Mouse (Mus musculus) forebrain, postnatal 0 days (tissue): Measurements from ENCODE around the gene Mgll. TPM values are rescaled to one million over a fixed set of nuclear protein-coding genes. Genes with fewer than 3 reads are reported as not detected.
A peak's percentile ranks its signal among the peaks of the same experiment; 100 is the strongest.

Source experiments
- ATAC-seq: fragments of 200-750 bp; cut with Nextera tagmentation; 2 replicates; pipeline ENCODE4 v1.8.0; 2017; ENCODE audit warnings: mild to moderate bottlenecking, moderate library complexity
- DNase-seq: peaks from one replicate; pipeline ENCODE4 v3.0.0-alpha.2; 2015
- H3K27ac ChIP-seq: fragments of 300-500 bp; sonication (generic); 2 replicates; pipeline ENCODE4 v1.5.1; 2014; ENCODE audit warnings: low read depth, mild to moderate bottlenecking, antibody characterized with exemption, low read length, moderate library complexity, mixed read lengths
- H3K27me3 ChIP-seq: fragments of 300-500 bp; sonication (generic); 2 replicates; pipeline ENCODE4 v1.6.1; 2014; ENCODE audit warnings: mild to moderate bottlenecking, low read length, mixed read lengths; ENCODE audit not compliant: insufficient read depth
- H3K36me3 ChIP-seq: fragments of 300-500 bp; sonication (generic); 2 replicates; pipeline ENCODE4 v1.6.1; 2014; ENCODE audit warnings: mild to moderate bottlenecking, moderate library complexity; ENCODE audit not compliant: insufficient read depth
- H3K4me1 ChIP-seq: fragments of 300-500 bp; sonication (generic); 2 replicates; pipeline ENCODE4 v1.6.1; 2014; ENCODE audit warnings: antibody characterized with exemption; ENCODE audit not compliant: insufficient read depth
- H3K4me2 ChIP-seq: fragments of 300-500 bp; sonication (generic); 2 replicates; pipeline ENCODE4 v1.6.1; 2014; ENCODE audit warnings: low read depth, mild to moderate bottlenecking, moderate library complexity
- H3K4me3 ChIP-seq: fragments of 300-500 bp; sonication (generic); 2 replicates; pipeline ENCODE4 v1.5.1; 2014; ENCODE audit warnings: low read depth, low read length, mixed read lengths
- H3K9ac ChIP-seq: fragments of 300-500 bp; sonication (generic); 2 replicates; pipeline ENCODE4 v1.6.1; 2014; ENCODE audit warnings: mild to moderate bottlenecking
- H3K9me3 ChIP-seq: fragments of 300-500 bp; sonication (generic); 2 replicates; pipeline ENCODE4 v1.6.1; 2016; ENCODE audit warnings: low read length
- CTCF ChIP-seq: sonication (generic); IDR thresholded peaks from 2 replicates; pipeline ENCODE4 v1.5.1; 2016; ENCODE audit warnings: antibody characterized with exemption, control low read depth, low read depth
- WGBS: fragments of 180-500 bp; shearing (Covaris S2); extraction: QIAGEN DNeasy Blood & Tissue Kit; methylation state at CpG from one replicate; pipeline ENCODE4 v1.1.7; 2014; 5-methylcytosine and 5-hydroxymethylcytosine counted together
- polyA plus RNA-seq: library from polyadenylated mRNA; unstranded; fragments of >200 nt; fragmentation: Nextera tagmentation; extraction: Ambion mirVana; gene quantifications from 2 replicates; pipeline ENCODE4 v1.2.1, GENCODE M21; 2015
- total RNA-seq: library from RNA; depleted of rRNA; stranded (reverse); fragments of >200 nt; gene quantifications from 2 replicates; pipeline ENCODE4 v1.2.3, GENCODE M21; 2014

The Mgll gene
- total and polyA plus RNA-seq, 2 experiments from 2014 or later, result 35.1 to 60.7 TPM

DNA sequence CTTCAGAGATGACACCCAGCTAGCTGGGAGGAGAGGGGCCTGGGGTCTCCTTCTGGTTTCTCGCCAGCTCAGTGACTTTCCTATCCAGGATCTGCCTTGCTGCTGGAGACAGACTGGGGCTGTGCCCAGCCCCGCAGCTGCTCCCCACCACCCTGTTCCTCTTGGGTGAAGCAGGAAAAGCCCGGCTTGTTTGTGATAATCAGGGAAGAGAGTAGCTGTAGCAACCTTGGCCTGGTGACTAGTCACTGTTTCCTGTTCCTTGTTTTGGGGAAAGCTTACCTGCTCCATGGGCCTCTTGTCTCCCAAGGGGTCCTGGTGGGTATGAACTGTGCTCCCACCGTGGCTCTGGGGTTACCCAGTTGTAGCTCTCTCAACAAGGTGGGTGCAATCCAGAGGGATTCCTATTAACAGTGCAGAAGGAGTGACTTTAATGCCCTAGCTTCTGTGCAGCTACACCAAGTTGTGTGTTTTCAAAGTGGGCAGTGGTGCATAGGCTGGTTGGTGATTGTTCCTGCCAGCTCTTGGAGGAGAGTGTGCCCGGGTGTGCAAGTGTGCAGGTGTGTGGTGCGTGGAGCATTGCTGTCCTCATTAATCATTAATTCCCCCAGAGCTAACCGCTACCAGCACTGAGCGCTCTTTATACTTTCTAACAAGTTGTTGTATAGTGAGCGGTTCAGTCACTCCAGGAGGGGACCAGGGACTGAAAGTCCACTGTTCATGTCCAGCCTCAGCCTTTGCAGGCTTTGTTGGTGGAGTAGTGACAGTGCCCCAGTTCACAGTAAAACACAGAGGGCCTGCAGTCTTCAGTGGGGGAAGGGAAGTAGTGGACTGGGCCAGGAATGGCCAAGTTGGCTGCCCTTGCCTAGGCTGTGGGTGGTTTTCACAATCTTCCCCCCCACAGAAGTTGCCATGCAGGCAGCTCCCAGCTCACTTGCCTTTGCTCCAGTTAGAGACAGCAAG, 2.3 kb downstream of the Mgll start:
- H3K4me2 ChIP-seq, result peak overlapping the region; percentile 32; the same call in 1 of the 2 replicates
- H3K36me3 ChIP-seq, result no peaks in the 10 kb centered on the region
- H3K4me3 ChIP-seq, result no peak overlapping the region
- no peaks in the 10 kb centered on the region; the same call in none of the 2 replicates for H3K27me3 ChIP-seq
- H3K9ac ChIP-seq, result no peak overlapping the region
- no peaks in the 10 kb centered on the region for H3K9me3 ChIP-seq
- ATAC-seq, result peak; percentile 51
- WGBS, result 54% methylated on average over 9 of the region's 9 CpGs
- peak overlapping the region; percentile 35; the same call in 1 of the 2 replicates for H3K27ac ChIP-seq
- DNase-seq, result no peak
- H3K4me1 ChIP-seq, result no peaks in the 10 kb centered on the region
- TF ChIP-seq CTCF, result no peak

DNA sequence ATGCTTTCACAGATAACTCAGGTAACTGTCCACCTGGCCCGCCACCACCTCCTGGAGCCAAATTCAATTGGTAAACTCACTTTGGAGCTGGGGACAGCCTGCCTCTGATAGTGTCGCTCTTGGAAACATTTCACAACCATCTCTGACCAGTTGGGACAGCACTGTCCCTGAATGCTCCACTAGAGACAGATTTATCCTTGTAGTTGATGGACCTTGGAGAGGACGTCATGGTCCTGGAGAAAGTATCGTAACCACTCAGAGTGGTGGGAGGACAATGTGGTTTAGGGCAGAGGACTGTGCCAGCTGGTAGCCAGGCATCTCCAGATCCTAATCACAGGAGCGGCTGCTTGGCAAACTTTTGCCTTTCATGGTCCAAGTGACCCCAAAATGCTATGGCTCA, 3.3 kb downstream of the Mgll start:
- H3K27me3 ChIP-seq, result no peaks in the 10 kb centered on the region; the same call in none of the 2 replicates
- H3K9me3 ChIP-seq, result no peaks in the 10 kb centered on the region
- no peak for TF ChIP-seq CTCF
- no peaks in the 10 kb centered on the region for H3K36me3 ChIP-seq
- no peak overlapping the region for H3K27ac ChIP-seq
- no peak overlapping the region for H3K4me3 ChIP-seq
- DNase-seq (no peak), ATAC-seq (no peak)
- WGBS, result 85% methylated on average over 5 of the region's 5 CpGs
- no peak overlapping the region for H3K9ac ChIP-seq
- H3K4me2 ChIP-seq, result no peak overlapping the region
- no peaks in the 10 kb centered on the region for H3K4me1 ChIP-seq

DNA sequence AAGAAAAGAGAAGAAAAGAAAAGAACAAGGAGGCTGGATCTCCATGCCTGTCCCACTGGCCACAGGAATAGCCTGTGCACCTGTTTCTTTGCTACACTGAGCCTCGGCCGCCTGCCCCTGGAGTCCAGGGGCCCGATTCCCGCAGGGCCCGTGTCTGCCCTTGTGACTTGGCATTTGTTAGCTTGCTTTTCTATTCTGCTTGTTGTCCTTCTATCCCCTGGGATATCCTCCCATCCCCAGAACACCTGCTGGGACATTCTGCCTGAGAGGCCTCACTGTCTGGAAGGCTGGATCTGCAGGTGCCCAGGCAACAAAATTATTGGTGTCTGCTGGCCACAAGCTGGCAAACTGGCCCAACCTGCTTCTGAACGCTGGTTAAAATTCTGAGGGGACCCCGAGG, 3.8 kb downstream of the Mgll start:
- WGBS, result 56% methylated on average over 7 of the region's 7 CpGs
- DNase-seq (no peak), ATAC-seq (no peak)
- H3K9me3 ChIP-seq, result no peaks in the 10 kb centered on the region
- no peak for TF ChIP-seq CTCF
- no peaks in the 10 kb centered on the region for H3K36me3 ChIP-seq
- no peaks in the 10 kb centered on the region; the same call in none of the 2 replicates for H3K27me3 ChIP-seq
- no peaks in the 10 kb centered on the region for H3K4me1 ChIP-seq
- no peak overlapping the region for H3K27ac ChIP-seq
- H3K9ac ChIP-seq, result no peak overlapping the region
- H3K4me2 ChIP-seq, result no peak overlapping the region
- no peak overlapping the region for H3K4me3 ChIP-seq

DNA sequence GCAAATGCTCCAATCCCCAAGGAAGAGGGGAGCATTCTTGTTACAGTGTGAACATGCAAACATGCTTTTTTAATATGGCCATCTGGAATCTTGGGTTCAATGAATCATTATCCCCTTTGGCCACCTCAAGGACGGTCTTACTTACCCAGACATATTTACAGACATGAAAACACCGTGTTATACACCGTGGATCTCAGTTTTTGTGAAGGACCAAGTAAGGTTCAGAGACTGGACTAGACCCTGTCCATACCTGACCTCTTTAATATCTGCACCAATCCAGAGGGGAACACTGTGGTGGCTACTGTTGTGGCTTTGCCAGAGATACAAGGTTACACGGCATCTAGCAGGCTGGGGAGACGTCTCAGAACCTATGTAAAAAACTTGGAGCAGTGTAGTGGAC, 4.3 kb downstream of the Mgll start:
- no peaks in the 10 kb centered on the region for H3K9me3 ChIP-seq
- no peak overlapping the region for H3K4me3 ChIP-seq
- no peaks in the 10 kb centered on the region for H3K36me3 ChIP-seq
- 94% methylated on average over 5 of the region's 5 CpGs for WGBS
- DNase-seq, result no peak
- H3K4me1 ChIP-seq, result no peaks in the 10 kb centered on the region
- no peak for TF ChIP-seq CTCF
- H3K27me3 ChIP-seq, result no peaks in the 10 kb centered on the region; the same call in none of the 2 replicates
- no peak overlapping the region for H3K9ac ChIP-seq
- H3K4me2 ChIP-seq, result no peak overlapping the region
- ATAC-seq, result no peak
- H3K27ac ChIP-seq, result no peak overlapping the region

DNA sequence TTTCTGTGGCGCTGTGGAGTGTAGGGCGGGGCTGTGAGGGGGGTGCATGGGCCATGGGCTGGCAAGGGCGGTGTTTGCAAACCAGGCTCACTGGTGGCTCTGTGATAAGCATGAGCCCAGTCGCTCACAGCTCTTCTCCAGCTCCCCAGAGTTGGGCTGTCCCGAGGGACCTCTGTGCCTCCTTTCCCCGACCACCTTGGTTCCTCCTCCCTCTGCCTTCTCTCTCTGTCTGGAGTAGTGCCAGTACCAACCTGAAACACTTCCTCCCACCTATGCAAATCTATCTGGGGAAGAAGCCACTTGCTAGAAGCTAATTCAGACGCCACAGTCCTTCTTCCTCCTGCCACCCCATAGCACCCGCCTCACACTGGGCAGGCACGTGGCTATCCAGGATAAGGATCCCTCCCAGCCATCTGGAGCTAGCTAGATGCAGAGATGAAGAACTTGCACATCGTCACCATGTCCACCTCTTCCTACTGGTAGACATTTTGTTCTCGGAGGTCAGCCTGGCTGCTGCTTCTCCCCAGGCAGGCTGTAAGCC, 7.1 kb downstream of the Mgll start:
- DNase-seq (no peak), ATAC-seq (no peak)
- no peak overlapping the region for H3K4me3 ChIP-seq
- no peak overlapping the region for H3K4me2 ChIP-seq
- 83% methylated on average over 11 of the region's 11 CpGs for WGBS
- no peak overlapping the region for H3K9ac ChIP-seq
- no peaks in the 10 kb centered on the region for H3K4me1 ChIP-seq
- H3K36me3 ChIP-seq, result no peaks in the 10 kb centered on the region
- H3K27me3 ChIP-seq, result no peaks in the 10 kb centered on the region; the same call in 1 of the 2 replicates
- H3K27ac ChIP-seq, result no peak overlapping the region
- no peaks in the 10 kb centered on the region for H3K9me3 ChIP-seq
- TF ChIP-seq CTCF, result no peak

DNA sequence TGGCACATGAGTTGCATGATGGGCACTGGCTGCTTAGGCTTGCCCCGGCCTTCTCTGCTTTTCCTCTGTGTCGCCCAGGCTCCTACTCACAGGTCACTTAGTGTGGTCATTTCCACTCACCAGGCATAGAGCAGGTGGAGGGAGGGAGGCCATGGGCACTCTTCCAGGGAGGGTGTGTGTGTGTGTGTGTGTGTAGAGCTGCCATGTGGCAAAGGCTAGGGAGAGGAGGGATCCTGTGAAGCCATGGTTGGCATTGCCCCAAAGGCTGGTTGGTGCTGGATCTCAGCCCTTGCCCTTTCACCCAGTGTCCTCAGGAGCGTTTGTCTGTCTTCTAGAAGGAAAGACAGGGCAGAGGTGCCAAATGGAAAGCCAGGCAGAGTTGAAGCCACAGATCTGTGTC, 7.8 kb downstream of the Mgll start:
- H3K4me1 ChIP-seq, result no peaks in the 10 kb centered on the region; the same call in 1 of the 2 replicates
- 83% methylated on average over 3 of the region's 3 CpGs for WGBS
- H3K27me3 ChIP-seq, result no peaks in the 10 kb centered on the region; the same call in 1 of the 2 replicates
- no peak overlapping the region for H3K4me2 ChIP-seq
- H3K27ac ChIP-seq, result no peak overlapping the region
- no peaks in the 10 kb centered on the region for H3K9me3 ChIP-seq
- no peak for TF ChIP-seq CTCF
- H3K4me3 ChIP-seq, result no peak overlapping the region
- no peaks in the 10 kb centered on the region for H3K36me3 ChIP-seq
- DNase-seq (no peak), ATAC-seq (no peak)
- no peak overlapping the region for H3K9ac ChIP-seq
